Mouse (Mus musculus) telencephalon, adult 2 months (tissue): ENCODE measurements around the gene Wnt3a.

ENCODE experiments used
- DNase-seq: peaks from one replicate; pipeline ENCODE4 v3.0.0-alpha.2; 2011; ENCODE audit warnings: low read depth, low spot score

The Wnt3a gene

GRCm38 (mm10) chr11:59263870-59264563 lies 26.5 kb downstream of the Wnt3a start:
- DNase-seq = no peak

- no peak for DNase-seq
Observed at GRCm38 (mm10) chr11:59262308-59262707, 28.2 kb downstream of the Wnt3a start.

GRCm38 (mm10) chr11:59260706-59261493 lies 29.7 kb downstream of the Wnt3a start:
- DNase-seq = no peak

GRCm38 (mm10) chr11:59259647-59260046 lies 30.9 kb downstream of the Wnt3a start:
- DNase-seq = no peak

GRCm38 (mm10) chr11:59248101-59248500 lies 42.5 kb downstream of the Wnt3a start:
- DNase-seq = no peak

- no peak for DNase-seq
Observed at GRCm38 (mm10) chr11:59243856-59244255, 46.7 kb downstream of the Wnt3a start.

- no peak for DNase-seq
Observed at GRCm38 (mm10) chr11:59241841-59242240, 48.7 kb downstream of the Wnt3a start.

- no peak for DNase-seq
Observed at GRCm38 (mm10) chr11:59239796-59240195, 50.8 kb downstream of the Wnt3a start.

GRCm38 (mm10) chr11:59239428-59239785 lies 51.1 kb downstream of the Wnt3a start:
- DNase-seq = no peak

- no peak for DNase-seq
Observed at GRCm38 (mm10) chr11:59238525-59239427, 51.8 kb downstream of the Wnt3a start.

- no peak for DNase-seq
Observed at GRCm38 (mm10) chr11:59232797-59233196, 57.8 kb downstream of the Wnt3a start.

- DNase-seq = no peak
Observed at GRCm38 (mm10) chr11:59230144-59230760, 60.3 kb downstream of the Wnt3a start.

GRCm38 (mm10) chr11:59228122-59228953 lies 62.2 kb downstream of the Wnt3a start, which contains the start of gene Arf1:
Gene Arf1 (minus strand): TSS chr11:59228270.
- peak; percentile 91 for DNase-seq

GRCm38 (mm10) chr11:59227604-59228121 lies 62.9 kb downstream of the Wnt3a start:
- no peak for DNase-seq

- no peak for DNase-seq
Observed at GRCm38 (mm10) chr11:59226787-59227603, 63.6 kb downstream of the Wnt3a start.

GRCm38 (mm10) chr11:59226251-59226650 lies 64.3 kb downstream of the Wnt3a start:
- no peak for DNase-seq

GRCm38 (mm10) chr11:59225167-59225566 lies 65.4 kb downstream of the Wnt3a start:
- no peak for DNase-seq

GRCm38 (mm10) chr11:59224470-59224869 lies 66.1 kb downstream of the Wnt3a start:
- DNase-seq = no peak

- DNase-seq = no peak
Observed at GRCm38 (mm10) chr11:59224025-59224424, 66.5 kb downstream of the Wnt3a start.

- DNase-seq = no peak
Observed at GRCm38 (mm10) chr11:59222306-59222705, 68.2 kb downstream of the Wnt3a start.
